Comparison of ENCODE assay signal across 17 mouse cellular contexts in the genomic region with DNA sequence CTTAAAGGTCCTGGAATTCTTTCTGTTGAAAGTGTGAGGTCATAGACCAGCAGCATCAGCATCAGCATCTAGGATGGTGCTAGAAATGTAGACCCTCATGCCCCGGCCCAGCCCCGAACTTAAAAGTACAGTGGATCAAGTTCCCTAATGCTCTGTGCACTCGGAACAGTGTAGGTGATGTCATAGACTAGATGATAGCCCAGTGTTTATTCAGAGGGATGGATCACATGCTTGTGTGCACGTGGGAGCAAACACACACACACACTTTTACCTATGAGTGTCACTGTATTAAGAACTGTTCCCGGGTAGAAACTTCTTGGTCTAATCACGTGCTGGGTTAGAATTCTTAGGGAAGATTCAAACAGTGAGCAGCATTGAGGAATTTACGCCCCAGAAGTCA. TPM values are rescaled to one million over a fixed set of nuclear protein-coding genes. Genes with fewer than 3 reads are reported as not detected.
DNase-seq lines count a peak whose midpoint lies in the region; ATAC-seq and TF ChIP-seq lines count a peak whose summit lies in the region.
"Had no signal": no experiment of that assay in that cellular context is flagged by ENCODE, and none has a peak within 500 bp of the region (broad histone marks: within the 10 kb centered on the region; RNA-seq: fewer than 3 reads in every experiment).

No protein-coding gene starts in this region.

- no peak for TF ChIP-seq CTCF in gastrocnemius, adult 2 months (IDR thresholded peaks at IDR 0.05)
- no peak for TF ChIP-seq CTCF in left cerebral cortex, adult 2 months (IDR thresholded peaks at IDR 0.05)
- TF ChIP-seq CTCF in stomach, postnatal 0 days (IDR thresholded peaks at IDR 0.05; ENCODE audit: low read depth), result no peak

- H3K4me1 ChIP-seq in stomach, embryonic 15.5 days, result peaks cover 4% of the 10 kb centered on the region; the same call in 1 of the 2 replicates
- H3K4me1 ChIP-seq in stomach, postnatal 0 days (replicated peaks; ENCODE audit: control insufficient read depth, insufficient read depth), result no peaks in the 10 kb centered on the region

- no peak for DNase-seq in gastrocnemius, adult 2 months
- DNase-seq in gastrocnemius, postnatal 25 days, result no peak
- no peak for DNase-seq in left cerebral cortex, adult 2 months (ENCODE audit: extremely low spot score in 1 of 2, low spot score in 2 of 2)
- no peak for DNase-seq in left cerebral cortex, adult 11 months (ENCODE audit: low spot score)
- DNase-seq in stomach, postnatal 0 days (ENCODE audit: low spot score), result no peak
- DNase-seq in ovary, adult 18-20 months (ENCODE audit: low spot score), result no peak
- DNase-seq: adrenal gland, postnatal 10 days; cerebellum, adult 11-12 months; cerebellum, adult 9-10 months; cerebellum, postnatal 25 days; gastrocnemius, postnatal 10 days; heart, postnatal 36 days had no signal

- H3K27me3 ChIP-seq in stomach, embryonic 15.5 days (replicated peaks), result no peaks in the 10 kb centered on the region
- no peaks in the 10 kb centered on the region for H3K27me3 ChIP-seq in stomach, postnatal 0 days (ENCODE audit: control insufficient read depth, insufficient read depth, low read length)
- H3K27me3 ChIP-seq: forebrain, embryonic 15.5 days; hindbrain, embryonic 15.5 days had no signal

- H3K27ac ChIP-seq in gastrocnemius, adult 2 months, result peak overlapping the region; percentile 79
- peak overlapping the region; percentile 66; the same call in 1 of the 2 replicates for H3K27ac ChIP-seq in left cerebral cortex, adult 2 months
- 0 out of 2 replicates have a peak overlapping the region, but pooled peaks have one; percentile 8 for H3K27ac ChIP-seq in stomach, embryonic 15.5 days
- H3K27ac ChIP-seq in stomach, postnatal 0 days (replicated peaks), result no peak overlapping the region
- H3K27ac ChIP-seq: forebrain, embryonic 15.5 days; heart, embryonic 13.5 days; hindbrain, embryonic 15.5 days had no signal

- H3K9ac ChIP-seq in stomach, embryonic 15.5 days, result no peak overlapping the region
- H3K9ac ChIP-seq in stomach, postnatal 0 days (ENCODE audit: low read length), result no peak overlapping the region
- H3K9ac ChIP-seq: forebrain, embryonic 15.5 days; heart, embryonic 13.5 days; hindbrain, embryonic 15.5 days had no signal

- intact Hi-C loops in gastrocnemius, adult 2 months (cut with DNase I), result no loop called here
- intact Hi-C loops in left cerebral cortex, adult 2 months (cut with DNase I), result no loop called here

- no peaks in the 10 kb centered on the region for H3K36me3 ChIP-seq in stomach, embryonic 15.5 days
- no peaks in the 10 kb centered on the region for H3K36me3 ChIP-seq in stomach, postnatal 0 days (ENCODE audit: control insufficient read depth, insufficient read depth, low read length)
- H3K36me3 ChIP-seq: forebrain, embryonic 15.5 days; heart, embryonic 13.5 days; hindbrain, embryonic 15.5 days had no signal

- ATAC-seq in stomach, embryonic 15.5 days (ENCODE audit: insufficient read depth, low FRiP score, low read depth), result no peak
- ATAC-seq in stomach, postnatal 0 days (ENCODE audit: low FRiP score, low TSS enrichment), result no peak
- ATAC-seq: forebrain, embryonic 15.5 days had no signal

- TF ChIP-seq EP300 in stomach, postnatal 0 days (optimal IDR thresholded peaks at IDR 0.05), result no peak

- no peak overlapping the region for H3K4me3 ChIP-seq in gastrocnemius, adult 2 months
- no peak overlapping the region for H3K4me3 ChIP-seq in left cerebral cortex, adult 2 months
- no peak overlapping the region for H3K4me3 ChIP-seq in stomach, embryonic 15.5 days (replicated peaks)
- H3K4me3 ChIP-seq in stomach, postnatal 0 days (ENCODE audit: low read depth, low read length), result no peak overlapping the region
- H3K4me3 ChIP-seq: forebrain, embryonic 15.5 days; heart, embryonic 13.5 days; hindbrain, embryonic 15.5 days had no signal

- 76% methylated on average over 7 of the region's 7 CpGs for WGBS in stomach, embryonic 15.5 days
- 72% methylated on average over 7 of the region's 7 CpGs for WGBS in stomach, postnatal 0 days

- no peak overlapping the region for H3K4me2 ChIP-seq in stomach, embryonic 15.5 days
- no peak overlapping the region for H3K4me2 ChIP-seq in stomach, postnatal 0 days (replicated peaks; ENCODE audit: low read depth)
- H3K4me2 ChIP-seq: forebrain, embryonic 15.5 days; heart, embryonic 13.5 days; hindbrain, embryonic 15.5 days had no signal

- H3K9me3 ChIP-seq in stomach, embryonic 15.5 days, result no peaks in the 10 kb centered on the region
- H3K9me3 ChIP-seq in stomach, postnatal 0 days (ENCODE audit: control insufficient read depth, low read length), result no peaks in the 10 kb centered on the region
- H3K9me3 ChIP-seq: forebrain, embryonic 15.5 days; heart, embryonic 13.5 days; hindbrain, embryonic 15.5 days had no signal

RNA-seq across cellular contexts. Expression of a gene that starts 33.0 kb away (rescaled TPM):
- total RNA-seq in gastrocnemius, adult 2 months (2021), result 100 to 1,000 TPM in 1 of 2 experiments, 10 to 100 TPM in 1; 96.6 to 127 TPM
- 100 to 1,000 TPM in 1 of 2 experiments, 10 to 100 TPM in 1; 91.3 to 110 TPM for total RNA-seq in gastrocnemius, postnatal 25 days (2021)
- 10 to 100 TPM; 93.6 to 97.0 TPM for total RNA-seq in left cerebral cortex, adult 2 months (2021)
- polyA plus RNA-seq in stomach, embryonic 15.5 days (2015; fragmentation: Nextera tagmentation; extraction: Ambion mirVana), result 4.2 and 5.1 TPM in 2 replicates
- polyA plus RNA-seq in stomach, postnatal 0 days (2015; fragmentation: Nextera tagmentation; extraction: Ambion mirVana), result 4.7 and 5.5 TPM in 2 replicates
- total RNA-seq: MEL had no signal
